Mouse (Mus musculus) small intestine, adult 2 months (tissue): Measurements from ENCODE around the gene Dnttip2.

Experiments
- CTCF ChIP-seq: fragments of 200-500 bp; IDR thresholded peaks from 2 replicates; pipeline ENCODE4 v1.5.1; 2012; ENCODE audit warnings: low read depth, mild to moderate bottlenecking, control low read depth, inconsistent platforms, low read length, moderate library complexity, mixed read lengths; ENCODE audit not compliant: insufficient replicate concordance, insufficient read length; ENCODE audit errors: extremely low read depth
- POLR2A ChIP-seq: fragments of 200-500 bp; IDR thresholded peaks from 2 replicates; pipeline ENCODE4 v1.6.1; 2012; ENCODE audit warnings: low read depth, mild to moderate bottlenecking, control low read depth, inconsistent platforms, low read length, moderate library complexity

DNA sequence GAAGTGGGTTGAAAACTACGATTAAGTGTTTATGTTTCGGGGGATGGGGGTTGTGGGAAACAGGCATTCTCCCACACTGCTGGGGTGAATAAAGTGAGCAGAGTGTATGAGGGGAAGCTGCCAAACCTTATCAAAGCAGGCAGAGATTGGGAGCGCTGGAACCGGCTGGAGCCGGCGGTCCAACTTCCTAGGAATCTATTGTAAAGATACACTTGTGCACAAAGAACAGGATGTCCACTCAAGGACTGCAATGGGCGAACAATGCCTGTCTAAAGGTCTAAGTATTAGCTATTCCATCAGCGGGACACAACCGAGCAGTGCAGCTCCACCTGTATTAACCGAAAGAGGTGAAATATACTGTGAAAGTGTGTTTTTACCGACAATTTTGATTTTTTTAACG, 17.6 kb downstream of the Dnttip2 start:
- TF ChIP-seq CTCF, result no peak
- TF ChIP-seq POLR2A, result no peak
